Mouse (Mus musculus) frontal cortex, adult (tissue): ENCODE results near the gene Clec4d.
"Not testable (repeated sequence)": the region's sequence is repeated elsewhere in the genome, so short reads cannot be mapped to it uniquely, and the experiment has no call there.

Experiments used
- ATAC-seq: cut with Nextera tagmentation; 2 replicates; pipeline ENCODE4 v1.9.2; 2017; ENCODE audit warnings: mild to moderate bottlenecking, moderate library complexity, mixed read lengths; ENCODE audit not compliant: low TSS enrichment

Gene Clec4d

GRCm38 (mm10) chr6:123261555-123262161 lies at the start of gene Clec4d:
Gene Clec4d, plus strand, starts transcription at chr6:123262111.
- ATAC-seq: no peak

GRCm38 (mm10) chr6:123227519-123228166 lies 34.3 kb upstream of the Clec4d start:
- ATAC-seq: no peak

GRCm38 (mm10) chr6:123229644-123230043 lies 32.3 kb upstream of the Clec4d start, which contains the start of gene Clec4n:
Gene Clec4n, plus strand, starts transcription at chr6:123229843.
- ATAC-seq: no peak

GRCm38 (mm10) chr6:123231149-123231548 lies 30.8 kb upstream of the Clec4d start:
- no peak for ATAC-seq

- ATAC-seq: no peak
Observed at GRCm38 (mm10) chr6:123237582-123237981, 24.3 kb upstream of the Clec4d start.

- no peak for ATAC-seq
Observed at GRCm38 (mm10) chr6:123244201-123244600, 17.7 kb upstream of the Clec4d start.

GRCm38 (mm10) chr6:123248862-123249261 lies 13.0 kb upstream of the Clec4d start:
- ATAC-seq: not testable (repeated sequence)

GRCm38 (mm10) chr6:123252735-123253134 lies 9.2 kb upstream of the Clec4d start:
- no peak for ATAC-seq

GRCm38 (mm10) chr6:123258946-123259345 lies 3.0 kb upstream of the Clec4d start:
- ATAC-seq: peak; percentile 59; the same call in 1 of the 2 replicates

GRCm38 (mm10) chr6:123259889-123260603 lies 1.9 kb upstream of the Clec4d start:
- ATAC-seq: no peak

- ATAC-seq: no peak
Observed at GRCm38 (mm10) chr6:123260868-123261267, 1.0 kb upstream of the Clec4d start.

- no peak for ATAC-seq
Observed at GRCm38 (mm10) chr6:123264194-123264593, 2.3 kb downstream of the Clec4d start.

- no peak for ATAC-seq
Observed at GRCm38 (mm10) chr6:123265809-123266208, 3.9 kb downstream of the Clec4d start.

- no peak for ATAC-seq
Observed at GRCm38 (mm10) chr6:123266945-123267344, 5.0 kb downstream of the Clec4d start.

GRCm38 (mm10) chr6:123279443-123279842 lies 17.5 kb downstream of the Clec4d start:
- peak; percentile 95 for ATAC-seq

GRCm38 (mm10) chr6:123286311-123286710 lies 24.4 kb downstream of the Clec4d start:
- no peak for ATAC-seq

GRCm38 (mm10) chr6:123288931-123289330 lies 27.0 kb downstream of the Clec4d start:
- no peak for ATAC-seq

GRCm38 (mm10) chr6:123289753-123290152 lies 27.8 kb downstream of the Clec4d start, which contains the start of gene Clec4e:
Gene Clec4e, minus strand, starts transcription at chr6:123289870.
- ATAC-seq: no peak

- no peak for ATAC-seq
Observed at GRCm38 (mm10) chr6:123292751-123293400, 31.0 kb downstream of the Clec4d start.

GRCm38 (mm10) chr6:123293509-123293908 lies 31.6 kb downstream of the Clec4d start:
- ATAC-seq: not testable (repeated sequence)

- ATAC-seq: no peak
Observed at GRCm38 (mm10) chr6:123296687-123297086, 34.8 kb downstream of the Clec4d start.

GRCm38 (mm10) chr6:123306315-123306714 lies 44.4 kb downstream of the Clec4d start:
- not testable (repeated sequence) for ATAC-seq
